Mouse (Mus musculus) heart, embryonic 10.5 days (tissue): ENCODE measurements at regions not wholly inside any gene's neighbourhood (a gene's known extent, or its start where the extent isn't known, plus 50 kb on each side); places are given as distances from the start of the nearest gene placed in this dataset.

ENCODE experiments used
- DNase-seq: peaks from one replicate; pipeline ENCODE4 v3.0.0-alpha.2; 2017; ENCODE audit warnings: low spot score
- H3K27ac ChIP-seq: fragments of 300-500 bp; sonication (generic); 2 replicates; pipeline ENCODE4 v1.5.1; 2016; ENCODE audit warnings: mild to moderate bottlenecking
- H3K27me3 ChIP-seq: fragments of 300-500 bp; sonication (generic); 2 replicates; pipeline ENCODE4 v1.6.1; 2016; ENCODE audit warnings: mild to moderate bottlenecking; ENCODE audit not compliant: poor library complexity, insufficient read depth, severe bottlenecking
- H3K36me3 ChIP-seq: fragments of 300-500 bp; sonication (generic); 2 replicates; pipeline ENCODE4 v1.6.1; 2016; ENCODE audit warnings: mild to moderate bottlenecking, moderate library complexity
- H3K4me1 ChIP-seq: fragments of 300-500 bp; sonication (generic); 2 replicates; pipeline ENCODE4 v1.6.1; 2016; ENCODE audit warnings: mild to moderate bottlenecking
- H3K4me3 ChIP-seq: fragments of 300-500 bp; sonication (generic); 2 replicates; pipeline ENCODE4 v1.5.1; 2016; ENCODE audit warnings: mild to moderate bottlenecking, moderate library complexity
- H3K9me3 ChIP-seq: fragments of 300-500 bp; sonication (generic); 2 replicates; pipeline ENCODE4 v1.6.1; 2016; ENCODE audit warnings: mild to moderate bottlenecking, moderate library complexity
- WGBS: fragments of 180-500 bp; shearing (Covaris S2); methylation state at CpG from one replicate; pipeline ENCODE4 v1.1.7; 2016; 5-methylcytosine and 5-hydroxymethylcytosine counted together

- H3K27ac ChIP-seq = no peak overlapping the region
- H3K4me1 ChIP-seq = no peaks in the 10 kb centered on the region
- no peaks in the 10 kb centered on the region for H3K36me3 ChIP-seq
- H3K9me3 ChIP-seq = no peaks in the 10 kb centered on the region
- DNase-seq = no peak
- no peak overlapping the region for H3K4me3 ChIP-seq
- H3K27me3 ChIP-seq = no peaks in the 10 kb centered on the region
- 45% methylated on average over 4 of the region's 4 CpGs for WGBS
Measured at GRCm38 (mm10) chr1:73618551-73619170, 505.6 kb downstream of the Tns1 start.

GRCm38 (mm10) chr1:73593653-73594385 is 530.4 kb downstream of the Tns1 start:
- Histone ChIP-seq H3K36me3 (no peaks in the 10 kb centered on the region), H3K27me3 (no peaks in the 10 kb centered on the region), H3K4me1 (0 out of 2 replicates have a peak, but pooled peaks cover 6% of the 10 kb centered on the region), H3K27ac (no peak overlapping the region), H3K4me3 (no peak overlapping the region), H3K9me3 (0 out of 2 replicates have a peak, but pooled peaks cover 3% of the 10 kb centered on the region)
- 87% methylated on average over 9 of the region's 9 CpGs for WGBS
- DNase-seq = no peak

- WGBS = 66% methylated on average over 9 of the region's 9 CpGs
Measured at GRCm38 (mm10) chr1:73591342-73592099, 532.7 kb downstream of the Tns1 start.

DNA sequence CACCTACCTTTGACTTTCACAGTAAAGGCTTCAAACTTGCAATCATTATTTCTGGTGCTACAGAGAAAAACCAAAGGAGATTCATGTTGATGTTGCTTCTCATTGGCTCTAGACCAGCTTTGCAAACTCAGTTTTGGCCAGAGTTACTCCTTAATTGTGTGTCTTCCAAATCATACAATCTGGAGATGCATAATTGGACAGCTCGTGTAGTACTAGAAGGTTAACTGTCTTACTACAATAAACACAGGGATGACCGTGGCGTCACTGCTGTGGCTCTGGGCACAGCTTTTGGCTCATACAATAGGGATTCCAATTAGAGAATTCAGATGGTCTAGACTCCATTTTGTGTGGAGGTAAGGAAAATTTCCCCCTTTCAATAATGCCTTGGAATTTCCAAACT is 544.6 kb downstream of the Tns1 start:
- Histone ChIP-seq H3K4me3 (no peak overlapping the region), H3K4me1 (no peaks in the 10 kb centered on the region; the same call in 1 of the 2 replicates), H3K9me3 (no peaks in the 10 kb centered on the region), H3K36me3 (no peaks in the 10 kb centered on the region), H3K27ac (no peak overlapping the region), H3K27me3 (no peaks in the 10 kb centered on the region)
- DNase-seq = no peak
- 84% methylated on average over 3 of the region's 3 CpGs for WGBS

More at GRCm38 (mm10) chr1:73591342-73592099, 532.7 kb downstream of the Tns1 start:
- H3K9me3 ChIP-seq = no peaks in the 10 kb centered on the region
- DNase-seq = no peak
- H3K36me3 ChIP-seq = no peaks in the 10 kb centered on the region
- H3K4me3 ChIP-seq = no peak overlapping the region
- H3K27ac ChIP-seq = no peak overlapping the region
- no peaks in the 10 kb centered on the region for H3K27me3 ChIP-seq
- H3K4me1 ChIP-seq = 0 out of 2 replicates have a peak, but pooled peaks cover 6% of the 10 kb centered on the region

GRCm38 (mm10) chr1:73577019-73577418 is 547.2 kb downstream of the Tns1 start:
- H3K27ac ChIP-seq = no peak overlapping the region

DNA sequence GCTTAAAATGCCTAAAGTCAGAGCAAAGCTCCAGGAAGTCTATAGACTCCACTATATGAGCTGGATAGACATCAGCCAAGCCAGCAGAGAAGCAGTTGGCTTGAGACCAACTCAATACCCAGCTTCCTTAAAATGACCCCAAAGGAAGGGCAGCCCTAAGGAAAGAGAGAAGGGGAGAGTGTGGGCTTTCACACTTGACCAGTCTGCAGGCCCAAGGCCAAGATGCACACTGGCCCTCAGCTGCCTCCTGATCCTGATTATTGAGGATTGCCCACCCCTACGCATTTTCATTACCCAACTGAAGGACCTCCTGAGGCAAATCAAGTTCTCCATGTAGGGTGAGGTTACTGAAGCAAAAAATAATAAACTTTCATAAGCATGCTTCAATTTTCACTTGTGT is 548.6 kb downstream of the Tns1 start:
- DNase-seq = no peak
- no peak overlapping the region for H3K27ac ChIP-seq
- H3K9me3 ChIP-seq = no peaks in the 10 kb centered on the region
- H3K4me1 ChIP-seq = no peaks in the 10 kb centered on the region; the same call in 1 of the 2 replicates
- H3K4me3 ChIP-seq = no peak overlapping the region
- no peaks in the 10 kb centered on the region for H3K36me3 ChIP-seq
- H3K27me3 ChIP-seq = no peaks in the 10 kb centered on the region
- 73% methylated on average over 1 of the region's 1 CpGs for WGBS

More at GRCm38 (mm10) chr1:73577019-73577418, 547.2 kb downstream of the Tns1 start:
- Histone ChIP-seq H3K36me3 (no peaks in the 10 kb centered on the region), H3K9me3 (no peaks in the 10 kb centered on the region), H3K4me1 (no peaks in the 10 kb centered on the region; the same call in 1 of the 2 replicates), H3K4me3 (no peak overlapping the region), H3K27me3 (no peaks in the 10 kb centered on the region)
- no peak for DNase-seq
- WGBS = 84% methylated on average over 1 of the region's 1 CpGs

DNA sequence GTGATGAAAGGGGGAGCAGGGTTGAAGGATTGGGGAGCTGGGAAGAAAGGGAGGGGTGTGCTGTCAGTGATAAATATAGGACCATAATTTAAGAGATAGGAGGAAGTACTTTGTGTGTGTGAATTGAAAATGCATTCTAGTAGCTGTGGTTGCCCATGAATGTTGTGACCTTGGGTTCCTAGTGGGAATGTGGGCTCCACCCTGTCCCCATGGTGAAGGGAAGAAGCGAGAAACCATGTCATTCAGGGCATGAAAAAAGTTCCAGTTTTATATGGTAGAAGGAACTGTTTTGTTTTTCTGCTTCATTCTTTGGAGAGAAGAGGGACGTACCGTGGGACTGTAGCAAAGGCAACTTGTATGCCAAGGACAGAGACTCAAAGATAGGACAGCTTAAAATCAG is 553.3 kb downstream of the Tns1 start:
- H3K27me3 ChIP-seq = no peaks in the 10 kb centered on the region
- 80% methylated on average over 3 of the region's 3 CpGs for WGBS
- no peak overlapping the region for H3K27ac ChIP-seq
- H3K9me3 ChIP-seq = no peaks in the 10 kb centered on the region
- DNase-seq = no peak
- H3K4me3 ChIP-seq = no peak overlapping the region
- no peaks in the 10 kb centered on the region for H3K4me1 ChIP-seq
- no peaks in the 10 kb centered on the region for H3K36me3 ChIP-seq

DNA sequence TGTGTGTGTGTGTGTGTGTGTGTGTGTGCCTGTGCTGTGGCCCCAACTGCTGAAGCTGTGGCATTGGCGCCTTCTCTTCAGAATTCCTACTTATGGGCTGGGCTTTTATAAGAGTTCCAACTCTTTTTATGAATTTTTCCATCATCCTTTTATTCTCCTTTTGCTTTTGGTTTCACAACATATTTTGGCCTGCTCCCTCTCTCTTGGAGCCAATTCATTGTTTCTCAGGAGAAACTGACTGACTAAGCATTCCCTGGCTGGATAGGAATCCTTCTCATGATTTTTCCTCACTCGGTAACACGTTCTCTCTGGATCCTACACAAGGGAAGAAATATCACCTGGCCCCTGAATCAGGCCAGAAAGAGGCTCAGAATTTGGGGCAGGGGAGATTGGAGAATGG is 551.1 kb upstream of the Tnp1 start:
- DNase-seq = no peak
- no peak overlapping the region for H3K4me3 ChIP-seq
- H3K9me3 ChIP-seq = no peaks in the 10 kb centered on the region
- no peak overlapping the region for H3K27ac ChIP-seq
- WGBS = 82% methylated on average over 3 of the region's 3 CpGs
- H3K4me1 ChIP-seq = no peaks in the 10 kb centered on the region
- H3K27me3 ChIP-seq = no peaks in the 10 kb centered on the region
- H3K36me3 ChIP-seq = no peaks in the 10 kb centered on the region

DNA sequence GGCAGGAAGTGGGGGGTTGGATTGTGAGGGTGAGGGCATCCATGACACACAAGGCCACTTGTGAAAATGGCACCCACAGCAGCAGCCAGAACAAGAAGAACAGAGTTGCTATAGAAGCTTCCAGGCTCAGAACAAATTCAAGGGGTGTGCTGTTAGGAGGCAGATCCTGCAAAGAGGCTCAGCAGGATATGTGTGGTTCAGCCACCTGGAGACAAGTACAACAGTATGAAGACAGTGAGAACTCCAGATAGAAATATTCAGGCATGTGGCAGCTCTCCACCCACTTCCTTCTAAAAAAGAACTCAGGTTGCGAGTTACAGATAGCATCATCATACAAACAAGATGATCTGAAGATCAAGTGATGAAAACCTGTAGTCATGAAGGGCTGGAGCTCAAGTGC is 544.9 kb upstream of the Tnp1 start:
- H3K4me3 ChIP-seq = no peak overlapping the region
- H3K36me3 ChIP-seq = no peaks in the 10 kb centered on the region
- no peak overlapping the region for H3K27ac ChIP-seq
- DNase-seq = no peak
- no peaks in the 10 kb centered on the region for H3K4me1 ChIP-seq
- 86% methylated on average over 1 of the region's 1 CpGs for WGBS
- H3K9me3 ChIP-seq = no peaks in the 10 kb centered on the region
- H3K27me3 ChIP-seq = no peaks in the 10 kb centered on the region

- Histone ChIP-seq H3K27ac (no peak overlapping the region), H3K4me3 (no peak overlapping the region), H3K27me3 (no peaks in the 10 kb centered on the region), H3K36me3 (no peaks in the 10 kb centered on the region), H3K4me1 (0 out of 2 replicates have a peak, but pooled peaks cover 5% of the 10 kb centered on the region), H3K9me3 (no peaks in the 10 kb centered on the region)
- WGBS = 69% methylated on average over 3 of the region's 3 CpGs
- DNase-seq = no peak
Measured at GRCm38 (mm10) chr1:73547877-73548276, 532.2 kb upstream of the Tnp1 start.

- H3K4me3 ChIP-seq = no peak overlapping the region
Measured at GRCm38 (mm10) chr1:73545401-73545800, 529.7 kb upstream of the Tnp1 start.

DNA sequence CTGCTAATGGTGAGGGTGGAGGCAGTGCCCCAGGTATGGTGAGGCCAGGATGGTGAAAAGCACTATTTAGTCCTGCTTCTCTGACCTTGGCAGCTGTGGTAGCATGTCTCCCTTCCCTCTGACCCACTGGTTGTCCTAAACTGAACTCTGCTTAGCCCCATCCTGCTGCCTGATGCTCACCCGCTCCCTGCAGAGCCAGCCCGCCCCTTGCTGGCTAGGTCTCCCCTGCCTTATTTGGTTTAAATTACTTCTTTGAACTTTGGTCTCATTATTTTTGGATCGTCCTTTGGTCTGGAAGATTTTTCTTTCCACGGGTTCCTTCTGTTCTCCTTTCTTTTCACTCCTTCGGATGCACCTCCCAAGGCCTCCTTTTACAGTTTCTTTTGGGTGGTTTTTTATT is 525.7 kb upstream of the Tnp1 start:
- Histone ChIP-seq H3K27ac (no peak overlapping the region; the same call in 1 of the 2 replicates), H3K27me3 (no peaks in the 10 kb centered on the region)
- WGBS = 49% methylated on average over 5 of the region's 5 CpGs

More at GRCm38 (mm10) chr1:73545401-73545800, 529.7 kb upstream of the Tnp1 start:
- 74% methylated on average over 6 of the region's 6 CpGs for WGBS
- Histone ChIP-seq H3K4me1 (0 out of 2 replicates have a peak, but pooled peaks cover 5% of the 10 kb centered on the region), H3K27ac (no peak overlapping the region), H3K9me3 (no peaks in the 10 kb centered on the region), H3K27me3 (no peaks in the 10 kb centered on the region), H3K36me3 (no peaks in the 10 kb centered on the region)
- no peak for DNase-seq

GRCm38 (mm10) chr1:73538420-73538871 is 522.7 kb upstream of the Tnp1 start:
- H3K4me1 ChIP-seq = peaks cover 17% of the 10 kb centered on the region
- peak overlapping the region; percentile 62; the same call in 1 of the 2 replicates for H3K27ac ChIP-seq
- no peaks in the 10 kb centered on the region for H3K9me3 ChIP-seq
- no peak overlapping the region for H3K4me3 ChIP-seq
- no peaks in the 10 kb centered on the region for H3K27me3 ChIP-seq
- WGBS = 63% methylated on average over 2 of the region's 2 CpGs
- H3K36me3 ChIP-seq = no peaks in the 10 kb centered on the region
- DNase-seq = no peak

More for the DNA sequence above, 525.7 kb upstream of the Tnp1 start:
- peaks cover 17% of the 10 kb centered on the region for H3K4me1 ChIP-seq
- no peak overlapping the region for H3K4me3 ChIP-seq
- no peaks in the 10 kb centered on the region for H3K36me3 ChIP-seq
- H3K9me3 ChIP-seq = no peaks in the 10 kb centered on the region
- no peak for DNase-seq
